Mouse (Mus musculus) ES-Bruce4 (cell line): ENCODE results near the gene Fn3krp. TPM values are rescaled to one million over a fixed set of nuclear protein-coding genes. Genes with fewer than 3 reads are reported as not detected.

Source experiments
- H3K27ac ChIP-seq: 2 replicates; pipeline ENCODE4 v1.5.1; 2012; ENCODE audit warnings: low read length, inconsistent platforms; ENCODE audit not compliant: insufficient read depth
- H3K27me3 ChIP-seq: 2 replicates; pipeline ENCODE4 v1.6.1; 2012; ENCODE audit warnings: mild to moderate bottlenecking, low read length, inconsistent platforms; ENCODE audit not compliant: control insufficient read depth, poor library complexity, insufficient read depth, severe bottlenecking
- H3K36me3 ChIP-seq: 2 replicates; pipeline ENCODE4 v1.6.1; 2012; ENCODE audit warnings: inconsistent platforms, mild to moderate bottlenecking, low read length, moderate library complexity; ENCODE audit not compliant: control insufficient read depth, poor library complexity, insufficient read depth, severe bottlenecking
- H3K4me1 ChIP-seq: one replicate; pipeline ENCODE4 v1.8.1; 2011; ENCODE audit warnings: low read length; ENCODE audit not compliant: control insufficient read depth, insufficient read depth
- H3K4me3 ChIP-seq: 2 replicates; pipeline ENCODE4 v1.5.1; 2011; ENCODE audit warnings: low read depth, mild to moderate bottlenecking, low read length
- H3K9ac ChIP-seq: 2 replicates; pipeline ENCODE4 v1.6.1; 2012; ENCODE audit warnings: low read depth, mild to moderate bottlenecking, inconsistent platforms; ENCODE audit not compliant: poor library complexity, severe bottlenecking
- H3K9me3 ChIP-seq: replicated peaks from 2 replicates; pipeline ENCODE4 v1.6.1; 2012; ENCODE audit warnings: mild to moderate bottlenecking, low read length, inconsistent platforms; ENCODE audit not compliant: control insufficient read depth, poor library complexity, insufficient read depth, severe bottlenecking
- CTCF ChIP-seq: IDR thresholded peaks from one replicate; pipeline ENCODE4 v1.8.1; 2011; ENCODE audit warnings: low read depth, low read length
- EP300 ChIP-seq: IDR thresholded peaks from 2 replicates; pipeline ENCODE4 v1.6.1; 2011; ENCODE audit warnings: low read depth, low read length; ENCODE audit not compliant: insufficient read depth
- POLR2A ChIP-seq: IDR thresholded peaks from one replicate; pipeline ENCODE4 v1.8.1; 2011; ENCODE audit warnings: low read length; ENCODE audit not compliant: insufficient read depth
- polyA plus RNA-seq: library from polyadenylated mRNA; stranded (reverse); fragments of >200 nt; gene quantifications from 2 replicates; pipeline ENCODE4 v1.2.4, GENCODE M21; 2011; ENCODE audit warnings: low read depth; ENCODE audit not compliant: missing spikeins, insufficient read depth, insufficient read length

Fn3krp gene
- polyA plus RNA-seq, 1 experiment: 15.6 TPM

- H3K27me3 ChIP-seq: no peaks in the 10 kb centered on the region
- no peaks in the 10 kb centered on the region for H3K9me3 ChIP-seq
- peak; percentile 67 for TF ChIP-seq CTCF
- TF ChIP-seq POLR2A: no peak
- no peak for TF ChIP-seq EP300
- H3K36me3 ChIP-seq: peaks cover 18% of the 10 kb centered on the region
- H3K4me3 ChIP-seq: no peak overlapping the region
- H3K9ac ChIP-seq: no peak overlapping the region
- no peak overlapping the region for H3K27ac ChIP-seq
- no peaks in the 10 kb centered on the region for H3K4me1 ChIP-seq
These were observed 36.7 kb downstream of the Fn3krp start for GRCm38 (mm10) chr11:121457874-121458273.

GRCm38 (mm10) chr11:121467408-121467807 is 46.2 kb downstream of the Fn3krp start:
- H3K9ac ChIP-seq: no peak overlapping the region
- TF ChIP-seq EP300 (no peak), CTCF (no peak), POLR2A (no peak)
- H3K27me3 ChIP-seq: no peaks in the 10 kb centered on the region
- H3K9me3 ChIP-seq: no peaks in the 10 kb centered on the region
- no peak overlapping the region for H3K4me3 ChIP-seq
- H3K4me1 ChIP-seq: no peaks in the 10 kb centered on the region
- H3K36me3 ChIP-seq: peaks cover 16% of the 10 kb centered on the region
- no peak overlapping the region for H3K27ac ChIP-seq

- Histone ChIP-seq H3K9ac (no peak overlapping the region), H3K4me3 (no peak overlapping the region), H3K36me3 (peaks cover 6% of the 10 kb centered on the region), H3K27ac (no peak overlapping the region), H3K27me3 (no peaks in the 10 kb centered on the region), H3K9me3 (no peaks in the 10 kb centered on the region), H3K4me1 (no peaks in the 10 kb centered on the region)
- no peak for TF ChIP-seq EP300
These were observed 53.6 kb downstream of the Fn3krp start for GRCm38 (mm10) chr11:121474831-121475230.

GRCm38 (mm10) chr11:121475699-121476415 is 54.7 kb downstream of the Fn3krp start:
- no peak overlapping the region for H3K4me3 ChIP-seq
- H3K27me3 ChIP-seq: no peaks in the 10 kb centered on the region
- no peak for TF ChIP-seq POLR2A
- TF ChIP-seq EP300: no peak
- TF ChIP-seq CTCF: peak; percentile 86
- no peaks in the 10 kb centered on the region for H3K9me3 ChIP-seq
- H3K4me1 ChIP-seq: no peaks in the 10 kb centered on the region
- peaks cover 6% of the 10 kb centered on the region for H3K36me3 ChIP-seq
- H3K9ac ChIP-seq: no peak overlapping the region
- no peak overlapping the region for H3K27ac ChIP-seq

GRCm38 (mm10) chr11:121479476-121480203 is 58.4 kb downstream of the Fn3krp start:
- Histone ChIP-seq H3K4me1 (no peaks in the 10 kb centered on the region), H3K9ac (no peak overlapping the region), H3K27ac (no peak overlapping the region), H3K9me3 (no peaks in the 10 kb centered on the region), H3K27me3 (no peaks in the 10 kb centered on the region), H3K36me3 (peaks cover 6% of the 10 kb centered on the region), H3K4me3 (no peak overlapping the region)
- TF ChIP-seq CTCF (no peak), POLR2A (no peak), EP300 (no peak)

Other genes with a start within 250 kb of the Fn3krp start
- gene Hexdc, start 217.0 kb upstream of the Fn3krp start, polyA plus RNA-seq: 7.0 and 8.2 TPM in 2 replicates
- 8.5 and 8.8 TPM in 2 replicates for gene Ogfod3, start 216.7 kb upstream of the Fn3krp start, polyA plus RNA-seq
- 14.7 and 15.9 TPM in 2 replicates for gene Cybc1, start 192.1 kb upstream of the Fn3krp start, polyA plus RNA-seq
- 16.0 and 20.3 TPM in 2 replicates for gene Narf, start 184.1 kb upstream of the Fn3krp start, polyA plus RNA-seq
- 60.2 and 68.1 TPM in 2 replicates for gene Foxk2, start 161.4 kb upstream of the Fn3krp start, polyA plus RNA-seq
- gene Wdr45b, start 67.0 kb upstream of the Fn3krp start, polyA plus RNA-seq: 80.8 and 81.1 TPM in 2 replicates
- not detected in 2 replicates for gene Rab40b, start 33.1 kb upstream of the Fn3krp start, polyA plus RNA-seq
- 0.79 and 1.3 TPM in 2 replicates for gene Fn3k, start 13.5 kb downstream of the Fn3krp start, polyA plus RNA-seq
- 43.0 and 49.7 TPM in 2 replicates for gene Tbcd, start 30.5 kb downstream of the Fn3krp start, polyA plus RNA-seq
- 6.1 and 8.2 TPM in 2 replicates for gene Zfp750, start 97.9 kb downstream of the Fn3krp start, polyA plus RNA-seq